In the genomic region with DNA sequence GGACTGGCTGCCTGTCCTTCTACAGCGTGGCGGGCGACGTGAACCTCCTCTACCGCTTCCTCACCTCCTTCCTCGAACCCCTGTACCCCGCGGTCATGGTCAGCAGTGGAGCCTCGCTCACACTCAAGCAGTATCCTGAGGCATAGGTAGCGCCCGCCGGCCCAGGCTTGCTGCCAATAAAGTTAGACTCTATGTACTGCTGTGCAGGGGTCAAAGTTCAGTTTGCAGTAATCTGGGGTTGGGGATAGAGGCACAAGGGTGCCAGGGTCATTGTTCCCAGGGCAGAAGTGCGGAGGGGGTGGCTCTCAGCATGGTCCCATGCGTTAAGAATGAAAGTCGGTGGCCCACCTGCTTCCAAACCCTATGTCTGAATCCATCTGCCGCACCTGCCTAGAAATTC, we compare ENCODE assay signal across 21 mouse cellular contexts. TPM values are rescaled to one million over a fixed set of nuclear protein-coding genes. Genes with fewer than 3 reads are reported as not detected.
DNase-seq lines count a peak whose midpoint lies in the region; ATAC-seq and TF ChIP-seq lines count a peak whose summit lies in the region.
"Had no signal": no experiment of that assay in that cellular context is flagged by ENCODE, and none has a peak within 500 bp of the region (broad histone marks: within the 10 kb centered on the region; RNA-seq: fewer than 3 reads in every experiment).

No protein-coding gene starts in this region.

- H3K4me3 ChIP-seq in E14TG2a.4 (replicated peaks; ENCODE audit: low read length): peak overlapping the region; percentile 67
- peak overlapping the region; percentile 21 for H3K4me3 ChIP-seq in intestine, embryonic 16.5 days (ENCODE audit: low read length)
- H3K4me3 ChIP-seq in kidney, postnatal 0 days (replicated peaks; ENCODE audit: low read depth, low read length): no peak overlapping the region
- no peak overlapping the region for H3K4me3 ChIP-seq in liver, embryonic 14.5 days (ENCODE audit: insufficient read depth in 1 of 2, low read depth in 2 of 2, low read length in 2 of 2)
- H3K4me3 ChIP-seq in layer of hippocampus, adult 2 months: no peak overlapping the region
- H3K4me3 ChIP-seq: lung, embryonic 15.5 days; midbrain, embryonic 10.5 days; neural tube, embryonic 15.5 days had no signal

- peaks cover 3% of the 10 kb centered on the region; the same call in 1 of the 2 replicates for H3K9me3 ChIP-seq in E14TG2a.4 (ENCODE audit: low read length)
- no peaks in the 10 kb centered on the region for H3K9me3 ChIP-seq in intestine, embryonic 16.5 days (ENCODE audit: control insufficient read depth, low read length)
- no peaks in the 10 kb centered on the region for H3K9me3 ChIP-seq in kidney, postnatal 0 days (replicated peaks; ENCODE audit: low read length)
- no peaks in the 10 kb centered on the region for H3K9me3 ChIP-seq in liver, embryonic 14.5 days (ENCODE audit: control insufficient read depth, low read length)
- H3K9me3 ChIP-seq: lung, embryonic 15.5 days; midbrain, embryonic 10.5 days; neural tube, embryonic 15.5 days had no signal

- H3K27me3 ChIP-seq in E14TG2a.4 (ENCODE audit: insufficient read depth, low read length): peaks cover 61% of the 10 kb centered on the region
- H3K27me3 ChIP-seq in intestine, embryonic 16.5 days (replicated peaks; ENCODE audit: control insufficient read depth, insufficient read depth, low read length): no peaks in the 10 kb centered on the region
- no peaks in the 10 kb centered on the region for H3K27me3 ChIP-seq in kidney, postnatal 0 days (ENCODE audit: insufficient read depth, low read length)
- H3K27me3 ChIP-seq in liver, embryonic 14.5 days (ENCODE audit: control insufficient read depth, insufficient read depth, low read length): no peaks in the 10 kb centered on the region
- H3K27me3 ChIP-seq: neural tube, embryonic 15.5 days had no signal

- 73% methylated on average over 16 of the region's 16 CpGs for WGBS in intestine, embryonic 16.5 days
- 88% methylated on average over 16 of the region's 16 CpGs for WGBS in kidney, postnatal 0 days
- 62% methylated on average over 16 of the region's 16 CpGs for WGBS in liver, embryonic 14.5 days (ENCODE audit: insufficient replicate concordance)

- peak; percentile 65 for ATAC-seq in intestine, embryonic 16.5 days
- no peak for ATAC-seq in kidney, postnatal 0 days (replicated peaks; ENCODE audit: low FRiP score, low read depth)
- ATAC-seq in liver, embryonic 14.5 days (ENCODE audit: insufficient read depth): peak; percentile 56; the same call in 1 of the 2 replicates
- ATAC-seq: hindbrain, embryonic 16.5 days had no signal

- no peak for DNase-seq in kidney, postnatal 0 days (ENCODE audit: low spot score)
- DNase-seq in liver, embryonic 14.5 days (ENCODE audit: low read depth in 3 of 3, low spot score in 3 of 3): no peak
- DNase-seq in embryo, embryonic 10.5 days (ENCODE audit: low spot score): no peak
- no peak for DNase-seq in cerebellum, postnatal 25 days
- no peak for DNase-seq in gastrocnemius, adult 8-10 months (ENCODE audit: low spot score in 2 of 2)
- no peak for DNase-seq in layer of hippocampus, adult 2 months (ENCODE audit: low spot score in 2 of 2)
- DNase-seq: heart, postnatal 14 days; left cerebral cortex, postnatal 4 days; retina, postnatal 1 day; thymus, adult 2 months had no signal

- TF ChIP-seq EP300 in liver, embryonic 14.5 days (IDR thresholded peaks at IDR 0.05; ENCODE audit: low read depth): no peak

- H3K4me1 ChIP-seq in E14TG2a.4 (replicated peaks; ENCODE audit: low read depth, low read length): peaks cover 45% of the 10 kb centered on the region
- H3K4me1 ChIP-seq in intestine, embryonic 16.5 days (ENCODE audit: control insufficient read depth, insufficient read depth, low read length): peaks cover 42% of the 10 kb centered on the region
- H3K4me1 ChIP-seq in kidney, postnatal 0 days (replicated peaks; ENCODE audit: insufficient read depth, low read length): peaks cover 2% of the 10 kb centered on the region; the same call in 1 of the 2 replicates
- H3K4me1 ChIP-seq in liver, embryonic 14.5 days (replicated peaks; ENCODE audit: control insufficient read depth in 2 of 2, insufficient read depth in 2 of 2, low read length in 1 of 2): peaks cover 0 to 20% of the 10 kb centered on the region in 2 experiments; a peak in 2 of 4 replicates
- H3K4me1 ChIP-seq: neural tube, embryonic 15.5 days had no signal

- H3K27ac ChIP-seq in intestine, embryonic 16.5 days (ENCODE audit: low read length): peak overlapping the region; percentile 92
- peak overlapping the region; percentile 89 for H3K27ac ChIP-seq in kidney, postnatal 0 days
- H3K27ac ChIP-seq in liver, embryonic 14.5 days: no peak overlapping the region
- H3K27ac ChIP-seq in layer of hippocampus, adult 2 months: no peak overlapping the region
- H3K27ac ChIP-seq: lung, embryonic 15.5 days; midbrain, embryonic 10.5 days; neural tube, embryonic 15.5 days had no signal

- peak overlapping the region; percentile 50 for H3K9ac ChIP-seq in intestine, embryonic 16.5 days (ENCODE audit: low read depth, low read length)
- H3K9ac ChIP-seq in kidney, postnatal 0 days (ENCODE audit: low read depth, low read length): no peak overlapping the region
- no peak overlapping the region for H3K9ac ChIP-seq in liver, embryonic 14.5 days (replicated peaks)
- H3K9ac ChIP-seq: lung, embryonic 15.5 days; neural tube, embryonic 15.5 days had no signal

- H3K36me3 ChIP-seq in E14TG2a.4 (ENCODE audit: insufficient read depth, low read length): no peaks in the 10 kb centered on the region
- H3K36me3 ChIP-seq in intestine, embryonic 16.5 days (ENCODE audit: control insufficient read depth, insufficient read depth, low read length): no peaks in the 10 kb centered on the region
- H3K36me3 ChIP-seq in kidney, postnatal 0 days (ENCODE audit: insufficient read depth, low read length): no peaks in the 10 kb centered on the region
- no peaks in the 10 kb centered on the region for H3K36me3 ChIP-seq in liver, embryonic 14.5 days (replicated peaks; ENCODE audit: control insufficient read depth, insufficient read depth, low read depth)
- H3K36me3 ChIP-seq: lung, embryonic 15.5 days; midbrain, embryonic 10.5 days; neural tube, embryonic 15.5 days had no signal

- no peak for TF ChIP-seq CTCF in E14TG2a.4 (conservative IDR thresholded peaks at IDR 0.05; ENCODE audit: low read length)
- TF ChIP-seq CTCF in kidney, postnatal 0 days (IDR thresholded peaks at IDR 0.05; ENCODE audit: low read depth): no peak
- no peak for TF ChIP-seq CTCF in liver, embryonic 14.5 days (IDR thresholded peaks at IDR 0.05; ENCODE audit: low read depth)
- no peak for TF ChIP-seq CTCF in layer of hippocampus, adult 2 months (conservative IDR thresholded peaks at IDR 0.05)

- peak overlapping the region; percentile 32 for H3K4me2 ChIP-seq in intestine, embryonic 16.5 days (ENCODE audit: low read depth, low read length)
- no peak overlapping the region for H3K4me2 ChIP-seq in kidney, postnatal 0 days (ENCODE audit: low read length)
- H3K4me2 ChIP-seq in liver, embryonic 14.5 days (ENCODE audit: low read depth): no peak overlapping the region
- H3K4me2 ChIP-seq: lung, embryonic 15.5 days; neural tube, embryonic 15.5 days had no signal

RNA-seq across cellular contexts. Expression of gene Trim80, which starts 7.7 kb away (rescaled TPM):
- polyA plus RNA-seq in intestine, embryonic 16.5 days (2015; fragmentation: Nextera tagmentation; extraction: Ambion mirVana): 1.1 and 1.4 TPM in 2 replicates
- polyA plus RNA-seq in kidney, postnatal 0 days (2015; fragmentation: Nextera tagmentation; extraction: Ambion mirVana): 0.13 and 0.49 TPM in 2 replicates
- 0.07 and 0.10 TPM in 2 replicates for polyA plus RNA-seq in liver, embryonic 14.5 days (2012; rRNA removed)
- polyA plus RNA-seq in liver, embryonic 14.5 days (2014; fragmentation: Nextera tagmentation; extraction: Ambion mirVana): 0.06 and 0.13 TPM in 2 replicates
- not detected for total RNA-seq in gastrocnemius, adult 8-10 months (2022)
- not detected for total RNA-seq in layer of hippocampus, adult 2 months (2021)
- total RNA-seq: granulocyte monocyte progenitor cell, adult 5-6 weeks had no signal
- polyA plus RNA-seq: C2C12; cortical plate, adult 2 months; lung, embryonic 15.5 days; spleen, adult 2 months had no signal

RNA-seq across cellular contexts. Expression of gene Slc16a5, which starts 14.2 kb away (rescaled TPM):
- polyA plus RNA-seq in intestine, embryonic 16.5 days (2015; fragmentation: Nextera tagmentation; extraction: Ambion mirVana): 3.0 and 3.1 TPM in 2 replicates
- polyA plus RNA-seq in kidney, postnatal 0 days (2015; fragmentation: Nextera tagmentation; extraction: Ambion mirVana): 47.7 and 51.1 TPM in 2 replicates
- polyA plus RNA-seq in liver, embryonic 14.5 days (2012; rRNA removed): 0.02 TPM in 2 replicates
- 0.05 TPM in 1 of 2 replicates, not detected in the other for polyA plus RNA-seq in liver, embryonic 14.5 days (2014; fragmentation: Nextera tagmentation; extraction: Ambion mirVana)
- not detected for total RNA-seq in gastrocnemius, adult 8-10 months (2022)
- not detected for total RNA-seq in layer of hippocampus, adult 2 months (2021)
- total RNA-seq: granulocyte monocyte progenitor cell, adult 5-6 weeks; layer of hippocampus, postnatal 10 days; left cerebral cortex, postnatal 4 days had no signal
- polyA plus RNA-seq: cortical plate, adult 2 months had no signal

RNA-seq across cellular contexts. Expression of gene Armc7, which starts 27.4 kb away (rescaled TPM):
- 8.0 and 9.2 TPM in 2 replicates for polyA plus RNA-seq in intestine, embryonic 16.5 days (2015; fragmentation: Nextera tagmentation; extraction: Ambion mirVana)
- 6.9 and 8.3 TPM in 2 replicates for polyA plus RNA-seq in kidney, postnatal 0 days (2015; fragmentation: Nextera tagmentation; extraction: Ambion mirVana)
- polyA plus RNA-seq in liver, embryonic 14.5 days (2012; rRNA removed): 2.1 and 2.2 TPM in 2 replicates
- 2.0 and 2.2 TPM in 2 replicates for polyA plus RNA-seq in liver, embryonic 14.5 days (2014; fragmentation: Nextera tagmentation; extraction: Ambion mirVana)
- 1 to 10 TPM; 1.0 to 1.8 (median 1.5) TPM for total RNA-seq in gastrocnemius, adult 8-10 months (2022)
- 10 to 100 TPM; 10.4 to 10.9 TPM for total RNA-seq in layer of hippocampus, adult 2 months (2021)

RNA-seq across cellular contexts. Expression of gene Kctd2, which starts 28.1 kb away (rescaled TPM):
- 2.8 and 3.5 TPM in 2 replicates for polyA plus RNA-seq in intestine, embryonic 16.5 days (2015; fragmentation: Nextera tagmentation; extraction: Ambion mirVana)
- polyA plus RNA-seq in kidney, postnatal 0 days (2015; fragmentation: Nextera tagmentation; extraction: Ambion mirVana): 19.8 and 22.2 TPM in 2 replicates
- polyA plus RNA-seq in liver, embryonic 14.5 days (2012; rRNA removed): 5.3 and 5.8 TPM in 2 replicates
- 5.2 and 5.6 TPM in 2 replicates for polyA plus RNA-seq in liver, embryonic 14.5 days (2014; fragmentation: Nextera tagmentation; extraction: Ambion mirVana)
- total RNA-seq in gastrocnemius, adult 8-10 months (2022): 10 to 100 TPM; 15.0 to 18.5 (median 16.4) TPM
- total RNA-seq in layer of hippocampus, adult 2 months (2021): 10 to 100 TPM; 74.5 to 74.6 TPM

RNA-seq across cellular contexts. Expression of gene Atp5h, which starts 28.3 kb away (rescaled TPM):
- 985 and 1,025 TPM in 2 replicates for polyA plus RNA-seq in intestine, embryonic 16.5 days (2015; fragmentation: Nextera tagmentation; extraction: Ambion mirVana)
- 1,541 and 1,578 TPM in 2 replicates for polyA plus RNA-seq in kidney, postnatal 0 days (2015; fragmentation: Nextera tagmentation; extraction: Ambion mirVana)
- polyA plus RNA-seq in liver, embryonic 14.5 days (2012; rRNA removed): 212 and 334 TPM in 2 replicates
- 616 and 620 TPM in 2 replicates for polyA plus RNA-seq in liver, embryonic 14.5 days (2014; fragmentation: Nextera tagmentation; extraction: Ambion mirVana)
- total RNA-seq in gastrocnemius, adult 8-10 months (2022): 100 to 1,000 TPM; 638 to 797 (median 746) TPM
- total RNA-seq in layer of hippocampus, adult 2 months (2021): 100 to 1,000 TPM; 467 to 494 TPM

Comparison
In these comparisons a context has a peak if more than half of its experiments do, and no peak if none do; other contexts are left out.
1. H3K4me3 ChIP-seq: peak in E14TG2a.4 (single experiment) and intestine, embryonic 16.5 days (single experiment); none in kidney, postnatal 0 days (single experiment), liver, embryonic 14.5 days (0 of 2) and layer of hippocampus, adult 2 months (single experiment).
2. H3K27ac ChIP-seq: peak in intestine, embryonic 16.5 days (single experiment) and kidney, postnatal 0 days (single experiment); none in liver, embryonic 14.5 days (single experiment) and layer of hippocampus, adult 2 months (single experiment).
3. RNA of gene Slc16a5, which starts 14.2 kb away (polyA plus RNA-seq): 47.7 to 51.1 TPM in kidney, postnatal 0 days; 3.0 to 3.1 TPM in intestine, embryonic 16.5 days and 0.02 to 0.05 TPM in liver, embryonic 14.5 days; every median in the first group is over 10 times any median in the second.